9 mouse cellular contexts compared by ENCODE assay signal in the genomic region with DNA sequence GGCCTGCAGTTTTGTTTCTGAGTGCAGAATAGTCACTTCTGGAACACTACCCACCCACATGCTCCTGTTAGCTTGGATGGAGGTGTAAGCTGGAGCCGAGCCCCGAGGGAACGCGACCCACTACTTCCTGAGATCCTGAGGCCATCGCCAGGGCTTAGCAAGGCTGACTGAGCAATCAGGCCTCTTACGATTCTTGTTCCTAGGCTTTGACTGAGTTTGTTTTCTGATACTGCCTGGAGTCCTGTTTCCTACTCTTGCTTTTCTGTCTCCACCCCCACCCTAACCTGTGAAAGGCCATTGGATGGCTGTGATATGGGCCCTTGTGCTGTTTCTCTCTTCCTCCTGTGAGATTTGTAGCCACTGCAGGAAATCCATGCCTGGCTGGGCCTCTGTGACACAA. TPM values are rescaled to one million over a fixed set of nuclear protein-coding genes. Genes with fewer than 3 reads are reported as not detected.
DNase-seq lines count a peak whose midpoint lies in the region; ATAC-seq and TF ChIP-seq lines count a peak whose summit lies in the region.
"Had no signal": no experiment of that assay in that cellular context is flagged by ENCODE, and none has a peak within 500 bp of the region (broad histone marks: within the 10 kb centered on the region; RNA-seq: fewer than 3 reads in every experiment).

No protein-coding gene starts in this region.

- intact Hi-C loops in gastrocnemius, adult 2 months (cut with DNase I), result loop anchor here (2.0 kb wide), 2 partner anchors 29 to 231 kb away; no protein-coding TSS in a partner anchor

- peaks cover 47% of the 10 kb centered on the region for H3K4me1 ChIP-seq in hindbrain, embryonic 16.5 days (ENCODE audit: control insufficient read depth, insufficient read depth, low read depth, low read length)

- no peak overlapping the region for H3K9ac ChIP-seq in hindbrain, embryonic 16.5 days (ENCODE audit: low read depth, low read length)

- H3K27me3 ChIP-seq in hindbrain, embryonic 16.5 days (replicated peaks; ENCODE audit: control insufficient read depth, insufficient read depth, low read length), result no peaks in the 10 kb centered on the region

- H3K9me3 ChIP-seq in hindbrain, embryonic 16.5 days (ENCODE audit: control insufficient read depth, low read length), result no peaks in the 10 kb centered on the region

- no peak overlapping the region for H3K4me3 ChIP-seq in gastrocnemius, adult 2 months
- H3K4me3 ChIP-seq in hindbrain, embryonic 16.5 days (ENCODE audit: low read length), result no peak overlapping the region

- no peaks in the 10 kb centered on the region for H3K36me3 ChIP-seq in hindbrain, embryonic 16.5 days (ENCODE audit: control insufficient read depth, insufficient read depth, low read length)

- no peak for TF ChIP-seq CTCF in gastrocnemius, adult 2 months (IDR thresholded peaks at IDR 0.05)

- H3K27ac ChIP-seq in gastrocnemius, adult 2 months, result peak overlapping the region; percentile 43; the same call in 1 of the 2 replicates
- H3K27ac ChIP-seq in hindbrain, embryonic 16.5 days (ENCODE audit: low read depth, low read length), result no peak overlapping the region

- ATAC-seq in hindbrain, embryonic 16.5 days, result no peak

- peak; percentile 61 for DNase-seq in gastrocnemius, adult 2 months
- DNase-seq in gastrocnemius, postnatal 10 days, result no peak
- peak; percentile 59 for DNase-seq in thymus, postnatal 0 days (ENCODE audit: low spot score)
- DNase-seq in thymus, postnatal 10 days (ENCODE audit: low spot score in 2 of 2), result no peak
- no peak for DNase-seq in adrenal gland, adult 8-10 months
- DNase-seq in testis, postnatal 14 days (ENCODE audit: low spot score), result no peak
- DNase-seq in urinary bladder, postnatal 4 days (ENCODE audit: low spot score in 2 of 2), result no peak
- DNase-seq: kidney, postnatal 25 days had no signal

- 39% methylated on average over 6 of the region's 6 CpGs for WGBS in hindbrain, embryonic 16.5 days

- H3K4me2 ChIP-seq in hindbrain, embryonic 16.5 days (ENCODE audit: low read length), result peak overlapping the region; percentile 29; the same call in 1 of the 2 replicates

RNA-seq across cellular contexts. Expression of a gene that starts 3.1 kb away (rescaled TPM):
- total RNA-seq in gastrocnemius, adult 2 months (2021), result 10 to 100 TPM; 21.5 to 28.3 TPM
- 10 to 100 TPM; 27.0 to 27.1 TPM for total RNA-seq in gastrocnemius, postnatal 10 days (2021)
- 12.4 and 16.6 TPM in 2 replicates for polyA plus RNA-seq in thymus, postnatal 0 days (2015; fragmentation: Nextera tagmentation; extraction: Ambion mirVana)
- polyA plus RNA-seq in hindbrain, embryonic 16.5 days (2015; fragmentation: Nextera tagmentation; extraction: Ambion mirVana), result 11.5 and 12.4 TPM in 2 replicates
- total RNA-seq in adrenal gland, adult 8-10 months (2022), result 10 to 100 TPM; 30.6 to 46.4 (median 40.2) TPM

Comparison
In these comparisons a context has a peak if more than half of its experiments do, and no peak if none do; other contexts are left out.
1. DNase-seq: peak in gastrocnemius, adult 2 months (single experiment) and thymus, postnatal 0 days (single experiment); none in gastrocnemius, postnatal 10 days (single experiment), thymus, postnatal 10 days (0 of 2), adrenal gland, adult 8-10 months (single experiment), testis, postnatal 14 days (single experiment) and urinary bladder, postnatal 4 days (0 of 2).